Mouse (Mus musculus) mesoderm, embryonic 11.5 days (tissue): Measurements from ENCODE around the gene Lonp1.
A peak's percentile ranks its signal among the peaks of the same experiment; 100 is the strongest.
"Not testable (repeated sequence)": the region's sequence is repeated elsewhere in the genome, so short reads cannot be mapped to it uniquely, and the experiment has no call there.

Source experiments
- DNase-seq: peaks from one replicate; pipeline ENCODE4 v3.0.0-alpha.2; 2012; ENCODE audit warnings: low read depth, low spot score

Gene Lonp1

GRCm38 (mm10) chr17:56626754-56627470, at the start of gene Lonp1:
Gene Lonp1, minus strand, starts transcription at chr17:56626887.
- peak; percentile 99 for DNase-seq

DNA sequence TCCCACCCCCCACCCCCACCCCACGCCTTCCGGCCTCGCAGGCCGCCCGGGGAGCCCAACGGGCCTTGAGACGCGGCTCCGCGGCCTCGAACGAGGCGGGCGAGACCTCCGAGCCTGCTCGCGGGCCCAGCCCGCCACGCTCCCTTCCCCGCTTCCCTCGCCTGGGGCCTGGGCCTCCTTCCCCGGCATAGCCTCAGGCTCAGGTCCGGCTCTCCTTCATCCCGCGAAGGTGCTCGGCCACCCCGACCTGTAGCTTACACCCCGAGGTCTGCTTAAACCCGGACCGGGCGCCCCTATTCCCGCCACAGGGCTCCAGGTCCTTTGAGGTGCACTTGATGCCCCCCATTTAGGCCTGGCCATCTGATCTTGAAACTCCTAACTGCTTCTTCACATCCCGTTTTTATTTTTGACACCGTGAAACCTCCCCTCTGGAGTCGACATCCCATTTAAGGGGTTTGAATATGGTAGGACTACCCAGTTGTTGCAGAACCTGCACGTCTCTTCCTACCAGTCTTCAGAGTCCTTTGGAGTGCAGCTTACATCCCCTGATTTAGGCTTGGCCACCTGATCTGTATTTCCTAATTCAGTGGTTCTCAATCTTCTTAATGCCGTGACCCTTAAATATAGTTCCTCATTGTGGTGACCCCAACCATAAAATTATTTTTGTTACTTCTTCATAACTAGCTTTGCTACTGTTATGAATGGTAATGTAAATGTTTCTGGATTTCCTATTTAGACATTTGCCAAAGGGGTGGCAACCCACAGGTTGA, 47.1 kb upstream of the Lonp1 start:
- DNase-seq, result no peak

GRCm38 (mm10) chr17:56672941-56673646, 46.4 kb upstream of the Lonp1 start, which contains the start of gene Ranbp3:
Gene Ranbp3, plus strand, starts transcription at chr17:56673294.
- peak; percentile 100 for DNase-seq

DNA sequence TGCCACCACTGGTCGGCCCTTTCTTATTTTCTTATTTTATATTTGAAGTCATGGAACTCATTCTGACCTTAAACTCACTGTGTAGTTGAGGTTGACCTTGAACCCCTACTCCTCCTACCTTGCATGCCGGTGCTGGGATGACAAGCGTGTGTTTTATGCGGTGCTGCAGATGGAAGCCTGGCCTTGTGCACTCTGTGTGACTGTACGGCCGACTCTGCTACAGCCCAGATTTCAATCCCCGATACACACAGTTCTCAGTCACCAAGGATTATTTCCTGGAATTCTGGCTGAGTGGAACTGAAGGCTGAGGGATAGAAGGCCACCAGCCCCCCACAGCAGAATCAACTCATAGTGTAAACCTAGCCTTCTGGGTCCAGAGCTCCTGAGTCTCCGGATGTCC, 43.1 kb upstream of the Lonp1 start:
- DNase-seq, result no peak

DNA sequence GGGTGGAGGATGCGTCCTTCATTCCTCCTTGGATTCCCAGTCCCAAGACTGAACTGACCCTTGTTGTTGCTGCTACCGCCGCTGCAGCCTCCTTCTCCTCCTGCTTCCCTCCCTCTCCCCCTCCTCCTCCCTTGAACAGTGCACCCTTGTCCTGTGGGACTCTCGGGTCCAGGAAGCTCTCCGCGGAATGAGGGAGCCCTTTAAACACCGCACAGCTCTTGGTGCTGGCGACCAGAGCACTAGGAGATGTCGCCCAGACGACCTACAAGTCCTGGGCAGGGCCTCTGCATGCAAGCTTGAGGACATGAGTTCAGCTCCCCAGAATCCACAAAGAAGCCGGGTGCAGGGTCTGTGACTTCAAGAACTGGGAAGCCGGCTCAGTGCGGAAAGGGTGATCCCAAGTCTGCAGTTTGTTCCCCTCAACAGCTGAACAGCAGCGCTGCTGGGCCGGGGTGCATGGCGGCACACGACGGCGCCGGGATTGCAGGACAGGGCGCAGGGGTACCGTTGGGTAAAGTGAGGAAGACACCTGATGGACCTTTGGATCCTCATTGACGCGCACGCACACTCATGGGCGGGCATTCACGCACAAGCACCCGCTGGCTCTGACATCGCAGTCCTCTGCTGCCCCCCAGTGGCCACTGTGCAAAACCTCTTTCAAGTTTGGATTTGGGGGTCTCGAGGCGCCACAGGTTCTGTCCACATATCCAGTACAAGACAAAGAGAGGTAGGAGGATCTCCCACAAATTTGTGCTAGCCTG, 41.9 kb upstream of the Lonp1 start:
- DNase-seq, result peak; percentile 91

- no peak for DNase-seq
Observed at GRCm38 (mm10) chr17:56667591-56667990, 40.9 kb upstream of the Lonp1 start.

DNA sequence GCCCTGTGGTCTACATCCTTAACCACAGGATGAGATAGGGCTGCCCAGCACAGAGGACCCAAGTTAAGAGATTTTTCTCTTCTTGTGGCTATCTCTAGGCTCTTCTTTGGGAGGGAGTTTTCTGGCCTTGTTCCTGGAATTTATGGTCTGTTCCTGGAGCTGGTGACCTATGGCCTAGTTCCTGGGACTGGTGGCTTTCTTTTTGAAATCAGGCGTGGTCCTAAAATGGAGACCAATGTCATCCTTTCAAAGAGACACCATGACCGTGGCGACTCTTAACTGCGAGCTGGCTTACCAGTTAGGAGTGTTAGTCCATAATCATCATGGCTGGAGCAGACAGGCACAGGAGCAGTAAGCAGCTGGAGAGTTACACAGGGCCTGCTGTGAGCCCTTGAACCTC, 39.7 kb upstream of the Lonp1 start:
- DNase-seq, result no peak

DNA sequence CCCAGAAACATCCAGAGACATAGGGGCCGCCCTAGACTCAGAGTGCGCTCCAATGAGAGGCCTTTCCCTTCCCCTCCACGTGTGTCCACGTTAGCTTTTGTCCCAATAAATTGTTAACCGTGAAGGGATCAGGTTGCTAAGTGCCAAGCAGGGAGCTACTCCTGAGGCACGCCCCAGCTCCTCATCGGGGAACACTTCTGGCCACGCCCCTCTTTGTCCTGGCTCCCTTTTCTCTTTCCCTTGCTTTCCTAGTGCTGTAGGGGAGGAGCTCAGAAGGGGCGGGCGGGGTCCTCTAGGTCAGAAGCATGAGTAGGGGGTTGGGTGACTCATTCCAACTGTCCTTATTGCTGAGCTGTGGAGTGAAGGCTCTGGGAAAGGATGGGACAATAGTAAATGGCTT, 37.6 kb upstream of the Lonp1 start:
- peak; percentile 65 for DNase-seq

- DNase-seq, result no peak
Observed at GRCm38 (mm10) chr17:56663659-56664058, 37.0 kb upstream of the Lonp1 start.

- no peak for DNase-seq
Observed at GRCm38 (mm10) chr17:56656171-56656570, 29.5 kb upstream of the Lonp1 start.

DNA sequence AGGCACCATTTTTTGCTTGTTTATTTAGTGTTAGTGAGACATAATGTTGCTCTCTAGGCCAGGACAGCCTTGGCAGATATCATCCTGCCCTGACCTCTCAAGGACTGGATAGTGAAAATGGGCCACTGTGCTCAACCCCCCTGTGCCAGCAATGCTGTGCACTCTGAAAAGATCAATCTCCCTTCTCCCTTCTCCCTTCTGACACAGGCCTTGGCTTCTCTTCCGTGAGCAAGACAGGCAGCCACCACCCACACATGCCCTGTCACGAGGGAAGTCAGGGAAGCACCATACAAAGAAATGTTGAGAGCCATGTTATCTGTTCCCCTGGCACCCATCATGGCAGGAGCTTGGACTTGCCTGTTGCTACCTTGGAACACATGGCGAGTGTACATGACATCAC, 28.6 kb upstream of the Lonp1 start:
- no peak for DNase-seq

DNA sequence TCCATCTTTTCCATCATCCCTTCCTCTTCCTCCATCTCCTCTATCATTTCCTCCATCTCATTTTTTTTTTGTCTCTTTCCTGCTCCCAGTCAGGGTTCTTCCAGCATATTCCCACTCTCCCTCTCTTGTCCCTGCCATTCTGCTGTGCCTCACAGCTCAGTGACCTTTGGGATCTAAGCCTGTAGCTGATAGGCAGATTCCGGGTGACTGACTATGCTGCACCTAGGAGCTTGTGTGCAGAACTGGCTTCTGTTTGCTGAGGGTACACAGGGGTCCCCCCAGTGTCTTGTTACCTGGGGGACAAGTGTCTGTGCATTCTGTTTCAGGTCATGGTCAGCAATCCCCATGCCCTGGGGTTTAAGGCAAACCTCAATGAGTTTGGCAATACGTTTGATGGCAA, 28.1 kb upstream of the Lonp1 start:
- DNase-seq, result no peak

- no peak for DNase-seq
Observed at GRCm38 (mm10) chr17:56651801-56652200, 25.1 kb upstream of the Lonp1 start.

DNA sequence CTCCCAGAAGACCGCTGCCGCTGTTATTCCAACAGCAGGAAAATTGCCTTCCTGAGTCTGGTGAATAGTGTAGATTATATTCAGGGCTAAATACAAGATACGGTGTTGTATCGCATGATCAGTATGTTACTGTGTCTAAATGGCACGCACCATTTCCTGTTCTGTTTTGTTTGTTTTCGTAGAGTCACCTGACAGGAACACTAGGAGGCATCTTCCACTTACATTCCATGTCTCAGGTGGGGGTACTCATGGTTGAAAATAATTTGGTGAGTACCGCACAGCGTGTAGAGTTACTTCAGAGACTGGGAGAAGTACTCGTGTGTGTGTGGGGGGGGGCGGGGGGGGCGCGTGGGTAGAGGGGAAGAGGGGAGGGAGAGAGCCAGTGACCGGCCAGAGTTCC, 20.9 kb upstream of the Lonp1 start:
- no peak for DNase-seq

DNA sequence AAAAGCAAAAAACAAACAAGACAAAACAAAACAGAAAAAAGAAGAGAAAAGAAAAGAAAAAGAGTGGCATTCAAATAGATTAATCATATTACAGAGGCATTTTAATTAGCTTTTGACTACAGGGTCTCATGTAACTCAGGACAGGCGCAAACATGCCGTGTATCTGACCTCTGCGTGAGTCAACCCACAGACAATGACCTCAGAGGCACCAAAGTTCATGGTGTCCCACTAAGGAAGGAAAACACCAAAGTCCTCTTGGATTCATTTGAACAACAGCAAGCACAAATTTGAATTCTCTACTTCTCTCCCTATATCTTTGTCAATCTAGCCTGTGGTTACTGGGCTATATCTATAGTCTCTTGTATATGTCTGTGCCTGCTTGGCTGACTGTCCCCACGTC, 16.6 kb upstream of the Lonp1 start:
- no peak for DNase-seq

DNA sequence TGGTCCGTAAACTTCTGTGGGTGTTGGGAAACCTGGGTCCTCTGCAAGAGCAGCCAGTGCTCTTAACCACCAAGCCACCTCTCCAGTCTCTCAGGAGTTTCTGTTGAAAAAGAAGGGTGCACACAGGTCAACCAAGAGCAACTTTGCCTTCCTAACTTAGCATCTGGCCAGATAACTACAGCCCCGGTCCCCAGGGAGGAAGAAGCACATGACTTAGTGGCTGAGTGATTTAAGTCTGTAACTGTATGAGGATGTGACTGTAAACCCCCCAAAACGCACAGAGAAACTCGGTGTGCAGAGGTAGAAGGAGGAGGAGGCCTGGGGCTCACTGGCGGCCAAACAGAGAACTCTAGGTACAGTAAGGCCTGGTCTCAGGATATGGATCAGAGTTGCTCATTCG, 7.3 kb upstream of the Lonp1 start:
- DNase-seq, result no peak

DNA sequence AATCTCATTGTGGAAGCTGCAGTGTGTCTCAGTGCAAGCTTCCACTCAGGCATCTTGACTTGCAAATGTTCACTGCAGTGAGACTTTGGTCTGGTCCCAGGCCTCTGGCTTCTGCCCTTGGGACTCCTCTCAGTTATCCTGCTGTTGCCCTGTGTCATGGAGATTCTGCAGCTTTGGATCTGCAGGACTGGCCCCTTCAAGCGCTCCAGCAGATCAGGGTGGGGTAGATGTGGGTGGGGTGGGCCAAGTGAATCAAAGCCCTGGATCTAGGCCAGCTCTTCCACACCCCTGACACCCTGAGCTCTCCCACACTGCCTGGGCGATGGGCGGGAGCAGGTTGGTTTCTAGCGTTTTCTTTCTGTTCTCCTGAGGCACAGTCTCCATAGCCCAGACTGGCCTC, 5.1 kb upstream of the Lonp1 start:
- DNase-seq, result no peak

DNA sequence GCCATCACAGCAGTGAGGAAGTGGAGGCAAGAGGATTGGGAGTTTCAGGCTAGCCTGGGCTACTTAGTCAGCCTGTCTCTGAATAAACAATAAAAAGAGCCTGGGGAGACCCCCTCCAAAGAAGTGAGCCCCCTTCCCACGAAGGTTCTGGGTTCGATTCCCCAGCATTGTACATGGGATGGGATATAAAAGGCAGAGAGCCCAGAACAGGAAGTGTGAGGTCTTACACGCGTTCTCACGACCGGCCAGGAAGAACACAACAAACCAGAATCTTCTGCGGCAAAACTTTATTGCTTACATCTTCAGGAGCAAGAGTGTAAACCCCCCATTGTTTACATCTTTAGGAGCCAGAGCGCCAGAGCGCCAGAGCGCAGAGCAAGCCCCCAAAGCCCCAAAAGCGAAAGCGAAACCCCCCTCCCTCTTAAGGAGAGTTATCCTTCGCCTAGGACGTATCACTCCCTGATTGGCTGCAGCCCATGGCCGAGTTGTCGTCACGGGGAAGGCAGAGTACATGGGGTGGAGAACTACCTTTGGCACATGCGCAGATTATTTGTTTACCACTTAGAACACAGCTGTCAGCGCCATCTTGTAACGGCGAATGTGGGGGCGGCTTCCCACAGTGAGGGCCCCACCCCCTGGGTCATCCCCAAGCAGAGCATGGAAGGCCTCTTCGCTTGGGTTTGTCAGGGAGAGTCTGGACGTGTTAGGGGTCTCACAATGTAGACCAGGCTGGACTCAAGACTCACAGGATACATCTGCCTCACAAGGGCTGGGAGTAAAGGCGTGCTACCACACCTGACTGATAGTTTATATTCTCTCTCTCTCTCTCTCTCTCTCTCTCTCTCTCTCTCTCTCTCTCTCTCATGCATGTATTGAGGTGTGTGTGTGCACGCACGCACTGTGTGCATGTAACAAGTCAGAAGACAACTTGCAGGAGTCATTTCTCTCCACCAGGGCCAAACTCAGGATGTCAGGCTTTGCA, 3.4 kb upstream of the Lonp1 start:
- not testable (repeated sequence) for DNase-seq

DNA sequence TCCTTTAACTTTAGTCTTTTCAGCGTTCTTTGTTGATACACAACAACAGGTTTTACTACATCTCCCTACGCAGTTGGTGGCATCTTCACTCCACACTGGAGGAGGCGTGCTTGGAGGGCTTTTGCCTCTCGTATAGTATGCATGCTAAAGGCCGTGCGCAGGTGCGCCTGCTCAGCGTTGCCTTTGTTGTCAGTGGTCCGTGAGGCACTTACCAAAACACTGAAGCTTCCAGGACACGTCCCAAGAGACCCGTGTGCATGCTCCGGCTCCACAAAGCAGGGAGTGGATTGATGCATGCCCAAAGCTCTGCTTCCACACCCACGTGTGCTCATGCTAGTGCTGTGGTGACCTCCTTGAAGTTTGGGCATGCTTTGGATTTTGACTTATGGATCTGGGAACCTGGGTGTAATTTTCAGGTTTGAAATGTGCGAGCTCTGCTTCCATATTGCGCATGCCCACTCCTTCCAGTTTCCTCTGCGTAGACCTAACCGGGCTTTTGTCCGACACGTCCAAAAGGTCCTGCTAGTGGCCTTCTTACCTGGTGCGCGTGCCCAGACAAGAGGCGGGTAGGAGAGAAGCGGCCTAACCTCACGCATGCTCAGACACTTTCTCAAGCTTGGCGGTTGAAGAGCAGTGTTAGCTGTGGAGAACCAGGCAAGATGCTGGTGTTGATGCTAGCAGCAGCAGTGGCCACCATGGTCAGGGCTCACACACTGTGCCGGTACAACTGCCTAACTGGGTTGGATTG, 1.0 kb upstream of the Lonp1 start, which contains the start of gene Catsperd:
Catsperd (plus strand) TSS at position 614 of the 748 bp plus-strand sequence.
- peak; percentile 65 for DNase-seq

DNA sequence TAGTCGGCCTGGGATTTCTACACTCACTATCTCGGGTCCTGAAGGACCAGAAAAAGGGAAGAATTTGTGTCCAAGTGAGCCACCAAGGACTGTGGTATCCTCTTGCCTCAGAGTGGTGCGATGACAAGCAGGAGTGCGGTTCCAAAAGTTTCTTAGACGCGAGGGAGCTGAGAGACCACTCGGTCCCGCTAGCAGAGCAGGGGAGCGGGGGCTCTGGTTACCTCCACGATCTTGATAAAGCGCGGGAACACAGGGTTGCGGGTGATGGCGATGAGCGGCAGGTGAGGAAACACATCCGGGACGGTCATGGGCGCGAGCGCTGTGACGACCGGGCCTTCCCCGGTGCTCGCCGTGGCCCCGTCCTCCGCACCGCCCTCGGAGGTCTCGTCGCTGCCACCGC, 427 bp downstream of the Lonp1 start:
- DNase-seq, result no peak
